ENCODE assay signal across 8 mouse cellular contexts in the genomic region with DNA sequence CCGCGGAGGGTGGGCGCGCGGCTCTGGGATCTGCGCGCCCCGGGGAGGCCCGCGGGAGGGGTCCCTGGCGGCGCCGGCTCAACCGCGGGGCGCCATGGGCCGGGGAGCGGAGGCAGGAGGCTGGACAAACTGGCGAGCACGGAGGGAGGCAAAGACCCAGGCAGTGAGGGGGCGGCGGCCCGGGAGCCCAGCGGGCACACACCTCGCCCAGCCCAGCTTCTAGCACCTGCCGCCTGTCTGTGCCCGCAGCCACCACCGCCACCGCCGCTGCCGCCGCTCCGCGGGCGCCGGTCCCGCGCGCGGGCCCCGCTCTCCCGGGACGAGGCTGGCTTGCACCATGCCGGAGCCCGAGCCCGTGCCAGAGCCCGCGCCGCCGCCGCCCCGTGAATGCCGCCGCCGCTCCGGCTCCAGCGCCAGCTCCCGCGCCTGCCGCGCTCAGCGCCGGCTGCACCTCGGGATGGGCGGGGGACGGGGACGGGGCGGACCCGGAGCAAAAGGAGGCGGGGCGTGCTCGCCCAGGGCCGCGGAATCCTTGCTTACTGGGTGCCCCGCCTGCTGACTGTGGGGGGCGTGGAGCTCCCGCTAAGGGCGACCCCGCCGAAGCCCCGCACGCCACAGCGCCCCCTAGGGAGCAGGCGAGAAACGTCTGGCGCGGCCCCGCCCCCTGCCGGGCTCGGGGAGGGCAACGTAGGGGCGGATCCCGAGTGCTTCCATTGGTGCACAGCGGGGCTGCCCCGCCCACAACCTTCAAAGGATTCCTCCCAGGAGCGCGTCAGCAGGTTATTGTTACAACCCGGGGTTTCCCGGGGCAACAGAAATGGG. TPM values are rescaled to one million over a fixed set of nuclear protein-coding genes. Genes with fewer than 3 reads are reported as not detected.
A peak's percentile ranks its signal among the peaks of the same experiment; 100 is the strongest.
DNase-seq lines count a peak whose midpoint lies in the region; ATAC-seq and TF ChIP-seq lines count a peak whose summit lies in the region.

A gene (minus strand): TSS at position 60 of the 822 bp plus-strand sequence.

- no peaks in the 10 kb centered on the region for H3K4me1 ChIP-seq in G1E (ENCODE audit: insufficient read depth, low read depth, low read length)
- peaks cover 37% of the 10 kb centered on the region for H3K4me1 ChIP-seq in forebrain, embryonic 16.5 days (replicated peaks; ENCODE audit: control insufficient read depth, insufficient read depth, low read length)
- H3K4me1 ChIP-seq in lung, embryonic 14.5 days (ENCODE audit: insufficient read depth): peaks cover 5% of the 10 kb centered on the region

- ATAC-seq in G1E (ENCODE audit: extremely low read depth, insufficient number of reproducible peaks, low FRiP score, poor library complexity, severe bottlenecking): no peak
- peak; percentile 83 for ATAC-seq in forebrain, embryonic 16.5 days
- peak; percentile 86 for ATAC-seq in lung, embryonic 14.5 days (ENCODE audit: insufficient read depth)

- no peaks in the 10 kb centered on the region for H3K27me3 ChIP-seq in G1E (ENCODE audit: insufficient read depth, low read length)
- H3K27me3 ChIP-seq in forebrain, embryonic 16.5 days (replicated peaks; ENCODE audit: control insufficient read depth, insufficient read depth, low read length): no peaks in the 10 kb centered on the region
- H3K27me3 ChIP-seq in lung, embryonic 14.5 days (ENCODE audit: insufficient read depth, low read length): peaks cover 45% of the 10 kb centered on the region

- peak within 1 kb of the TSS; percentile 4; the same call in 1 of the 2 replicates for H3K4me3 ChIP-seq in G1E (ENCODE audit: low read depth, low read length)
- H3K4me3 ChIP-seq in forebrain, embryonic 16.5 days (replicated peaks; ENCODE audit: low read length): peak within 1 kb of the TSS; percentile 72
- peak within 1 kb of the TSS; percentile 61 for H3K4me3 ChIP-seq in layer of hippocampus, adult 2 months
- H3K4me3 ChIP-seq in lung, embryonic 14.5 days (ENCODE audit: low read depth, low read length): peak within 1 kb of the TSS; percentile 56

- H3K9ac ChIP-seq in forebrain, embryonic 16.5 days (replicated peaks; ENCODE audit: low read depth, low read length): peak within 1 kb of the TSS; percentile 96
- peak within 1 kb of the TSS; percentile 50 for H3K9ac ChIP-seq in lung, embryonic 14.5 days

- no peak for DNase-seq in G1E (ENCODE audit: low spot score)
- peak; percentile 81 to 83 for DNase-seq in cerebellum, adult 18-20 months
- DNase-seq in heart, postnatal 36 days: peak; percentile 96
- peak; percentile 97 to 98 for DNase-seq in layer of hippocampus, adult 2 months (ENCODE audit: low spot score in 2 of 2)
- DNase-seq in lung, embryonic 14.5 days: peak; percentile 96
- peak; percentile 95 for DNase-seq in ovary, adult 18-20 months (ENCODE audit: low spot score)
- peak; percentile 88 for DNase-seq in thymus, postnatal 0 days (ENCODE audit: low spot score)

- no peak for TF ChIP-seq CTCF in G1E (IDR thresholded peaks at IDR 0.05; ENCODE audit: low read depth, low read length)
- peak; percentile 99 for TF ChIP-seq CTCF in layer of hippocampus, adult 2 months (conservative IDR thresholded peaks at IDR 0.05)
- peak; percentile 79 for TF ChIP-seq CTCF in lung, embryonic 14.5 days (IDR thresholded peaks at IDR 0.05; ENCODE audit: low read depth)

- peak within 1 kb of the TSS; percentile 93 for H3K27ac ChIP-seq in forebrain, embryonic 16.5 days (ENCODE audit: low read length)
- peak within 1 kb of the TSS; percentile 90 for H3K27ac ChIP-seq in layer of hippocampus, adult 2 months
- no peak within 1 kb of the TSS for H3K27ac ChIP-seq in lung, embryonic 14.5 days (ENCODE audit: low read depth)

- no peaks in the 10 kb centered on the region for H3K36me3 ChIP-seq in G1E (replicated peaks)
- H3K36me3 ChIP-seq in forebrain, embryonic 16.5 days (ENCODE audit: control insufficient read depth, insufficient read depth): no peaks in the 10 kb centered on the region
- H3K36me3 ChIP-seq in lung, embryonic 14.5 days (ENCODE audit: insufficient read depth): no peaks in the 10 kb centered on the region

- WGBS in forebrain, embryonic 16.5 days: under 1% methylated on average over 78 of the region's 99 CpGs
- WGBS in lung, embryonic 14.5 days: under 1% methylated on average over 67 of the region's 99 CpGs

- H3K4me2 ChIP-seq in forebrain, embryonic 16.5 days (ENCODE audit: low read length): peak within 1 kb of the TSS; percentile 88
- peak within 1 kb of the TSS; percentile 99 for H3K4me2 ChIP-seq in lung, embryonic 14.5 days

- intact Hi-C loops in heart, postnatal 36 days (cut with DNase I): loop anchor here (2.0 to 5.0 kb wide), 2 partner anchors 40 to 57 kb away; no protein-coding TSS in a partner anchor

- peaks cover 91% of the 10 kb centered on the region for H3K9me3 ChIP-seq in G1E (replicated peaks)
- no peaks in the 10 kb centered on the region for H3K9me3 ChIP-seq in forebrain, embryonic 16.5 days (ENCODE audit: control insufficient read depth, low read length)
- H3K9me3 ChIP-seq in lung, embryonic 14.5 days (ENCODE audit: low read depth, low read length): no peaks in the 10 kb centered on the region

RNA-seq across cellular contexts. Expression of the gene that starts here (rescaled TPM):
- total RNA-seq in G1E (2014; fragmentation: Nextera tagmentation) (not detected in 2 replicates), G1E (2017) (not detected in 2 replicates)
- polyA plus RNA-seq in G1E (2012): not detected in 2 replicates
- polyA plus RNA-seq in forebrain, embryonic 16.5 days (2015; fragmentation: Nextera tagmentation; extraction: Ambion mirVana): 3.6 and 3.7 TPM in 2 replicates
- total RNA-seq in heart, postnatal 36 days (2021): 1 to 10 TPM; 2.3 to 4.6 TPM
- total RNA-seq in layer of hippocampus, adult 2 months (2021): 10 to 100 TPM; 32.8 to 32.9 TPM
- polyA plus RNA-seq in lung, embryonic 14.5 days (2014; fragmentation: Nextera tagmentation; extraction: Ambion mirVana): 0.11 and 0.34 TPM in 2 replicates
- not detected in 2 replicates for polyA plus RNA-seq in thymus, postnatal 0 days (2015; fragmentation: Nextera tagmentation; extraction: Ambion mirVana)

Comparison
In these comparisons a context has a peak if more than half of its experiments do, and no peak if none do; other contexts are left out.
1. RNA of the gene that starts here (total RNA-seq): 32.8 to 32.9 TPM in layer of hippocampus, adult 2 months; 2.3 to 4.6 TPM in heart, postnatal 36 days and not detected in G1E; every median in the first group is over 4 times any median in the second.
2. Peak in DNase-seq, ATAC-seq, H3K4me3 ChIP-seq, H3K9ac ChIP-seq and H3K4me2 ChIP-seq in lung, embryonic 14.5 days; RNA of the gene not detected or under 1 TPM.
3. Peak in DNase-seq in thymus, postnatal 0 days; RNA of the gene not detected or under 1 TPM.
4. H3K4me3 ChIP-seq: peak in every context shown above with its lines; median percentile 72 in forebrain, embryonic 16.5 days; 61 in layer of hippocampus, adult 2 months; 56 in lung, embryonic 14.5 days; 4 in G1E.